Mouse (Mus musculus): ENCODE results near the gene Gjb3. TPM values are rescaled to one million over a fixed set of nuclear protein-coding genes. Genes with fewer than 3 reads are reported as not detected.

Gjb3 gene
- total and polyA plus RNA-seq, 3 experiments: not detected

DNA sequence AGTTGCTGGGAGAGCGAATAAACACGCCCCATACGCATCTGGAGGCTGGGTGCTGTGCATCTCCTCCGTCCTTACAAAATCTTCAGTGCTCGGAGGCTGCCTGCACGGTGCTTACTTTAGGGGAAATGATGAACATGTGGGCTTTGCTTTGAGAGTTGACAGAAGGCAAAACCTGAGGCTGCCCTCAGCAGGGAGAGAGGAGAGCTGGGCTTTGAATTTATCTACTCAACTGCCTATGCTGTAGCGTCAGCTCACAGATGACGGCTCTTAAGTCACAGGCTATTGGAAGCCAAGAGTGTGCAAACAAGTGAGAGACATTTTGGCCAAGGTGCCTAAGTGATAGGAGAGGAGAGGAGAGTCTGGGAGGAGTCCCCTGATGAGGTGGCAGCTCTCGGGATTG, 51.4 kb downstream of the Gjb3 start:
- DNase-seq (ENCODE audit: low spot score) (no peak), ATAC-seq (ENCODE audit: extremely low read depth, insufficient number of reproducible peaks, low FRiP score, poor library complexity, severe bottlenecking) (no peak)
- TF ChIP-seq CTCF (IDR thresholded peaks at IDR 0.05; ENCODE audit: low read depth, low read length): no peak
- no peak for TF ChIP-seq GATA1 (IDR thresholded peaks at IDR 0.05; ENCODE audit: borderline replicate concordance, low read length)
- TF ChIP-seq POLR2AphosphoS5 (IDR thresholded peaks at IDR 0.05; ENCODE audit: insufficient replicate concordance, low read depth, low read length): no peak
- TF ChIP-seq TAL1 (conservative IDR thresholded peaks at IDR 0.05; ENCODE audit: low read depth, low read length): no peak
- TF ChIP-seq GATA2 (IDR thresholded peaks at IDR 0.05; ENCODE audit: borderline replicate concordance, low read depth, low read length): no peak
- no peaks in the 10 kb centered on the region for H3K36me3 ChIP-seq (replicated peaks)
- no peaks in the 10 kb centered on the region for H3K4me1 ChIP-seq (ENCODE audit: insufficient read depth, low read depth, low read length)
- peaks cover 65% of the 10 kb centered on the region for H3K9me3 ChIP-seq (replicated peaks)
- H3K4me3 ChIP-seq (ENCODE audit: low read depth, low read length): no peak overlapping the region
- no peaks in the 10 kb centered on the region for H3K27me3 ChIP-seq (ENCODE audit: insufficient read depth, low read length)

DNA sequence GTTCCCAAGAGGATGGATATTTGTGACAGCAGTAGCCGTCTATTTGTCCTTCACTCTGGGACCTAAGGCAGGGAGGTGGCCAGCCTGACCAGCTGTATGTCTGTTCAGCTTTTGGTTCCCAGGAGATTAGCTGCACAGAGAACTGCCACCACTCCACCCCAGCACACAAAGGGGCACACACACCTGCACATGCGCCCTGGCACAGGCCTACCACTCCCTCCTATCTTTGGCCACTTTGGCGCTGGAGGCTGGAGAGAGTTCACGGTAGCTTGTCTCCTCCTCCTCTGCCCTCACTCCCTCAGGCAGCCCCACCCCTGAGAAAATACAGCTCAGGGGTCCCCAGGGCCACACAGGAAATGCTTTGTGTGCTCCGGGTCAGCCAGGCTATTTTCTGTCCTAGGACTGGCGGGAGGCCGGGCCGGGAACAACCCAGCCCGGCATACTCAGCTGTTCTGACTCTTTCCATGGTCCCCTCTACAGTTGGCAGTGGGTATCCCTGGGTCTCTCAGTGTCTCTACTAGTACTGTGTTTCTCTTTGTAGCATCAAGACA, 52.1 kb downstream of the Gjb3 start:
- Histone ChIP-seq H3K4me1 (ENCODE audit: insufficient read depth, low read depth, low read length) (no peaks in the 10 kb centered on the region), H3K9me3 (replicated peaks) (peaks cover 64% of the 10 kb centered on the region), H3K36me3 (replicated peaks) (no peaks in the 10 kb centered on the region), H3K27me3 (ENCODE audit: insufficient read depth, low read length) (no peaks in the 10 kb centered on the region), H3K4me3 (ENCODE audit: low read depth, low read length) (no peak overlapping the region)
- ATAC-seq (ENCODE audit: extremely low read depth, insufficient number of reproducible peaks, low FRiP score, poor library complexity, severe bottlenecking) (no peak), DNase-seq (ENCODE audit: low spot score) (no peak)
- TF ChIP-seq GATA2 (IDR thresholded peaks at IDR 0.05; ENCODE audit: borderline replicate concordance, low read depth, low read length): no peak

Other genes with a start within 250 kb of the Gjb3 start
- gene Tmem35b, start 207.2 kb downstream of the Gjb3 start, total RNA-seq (2014; fragmentation: Nextera tagmentation): 25.4 and 25.7 TPM in 2 replicates
- 9.6 and 12.4 TPM in 2 replicates for gene Tmem35b, start 207.2 kb downstream of the Gjb3 start, total RNA-seq (2017)
- 0.80 and 1.5 TPM in 2 replicates for gene Tmem35b, start 207.2 kb downstream of the Gjb3 start, polyA plus RNA-seq (2012)
- not detected in 2 replicates for gene Dlgap3, start 161.6 kb downstream of the Gjb3 start, total RNA-seq (2014; fragmentation: Nextera tagmentation)
- gene Dlgap3, start 161.6 kb downstream of the Gjb3 start, total RNA-seq (2017): 0.05 and 0.06 TPM in 2 replicates
- not detected in 2 replicates for gene Dlgap3, start 161.6 kb downstream of the Gjb3 start, polyA plus RNA-seq (2012)
- gene Smim12, start 87.1 kb downstream of the Gjb3 start, total RNA-seq (2014; fragmentation: Nextera tagmentation): 20.4 and 30.8 TPM in 2 replicates
- gene Smim12, start 87.1 kb downstream of the Gjb3 start, total RNA-seq (2017): 47.1 and 47.8 TPM in 2 replicates
- 37.1 and 41.1 TPM in 2 replicates for gene Smim12, start 87.1 kb downstream of the Gjb3 start, polyA plus RNA-seq (2012)
- gene Gja4, start 16.8 kb downstream of the Gjb3 start, total RNA-seq (2014; fragmentation: Nextera tagmentation): not detected in 2 replicates
- gene Gja4, start 16.8 kb downstream of the Gjb3 start, total RNA-seq (2017): 0.11 and 0.12 TPM in 2 replicates
- gene Gja4, start 16.8 kb downstream of the Gjb3 start, polyA plus RNA-seq (2012): not detected in 2 replicates
- gene Gjb4, start 23.2 kb upstream of the Gjb3 start, total RNA-seq (2014; fragmentation: Nextera tagmentation): not detected in 2 replicates
- gene Gjb4, start 23.2 kb upstream of the Gjb3 start, total RNA-seq (2017): 0.06 and 0.11 TPM in 2 replicates
- not detected in 2 replicates for gene Gjb4, start 23.2 kb upstream of the Gjb3 start, polyA plus RNA-seq (2012)
- gene Gjb5, start 27.3 kb upstream of the Gjb3 start, total RNA-seq (2014; fragmentation: Nextera tagmentation): not detected in 2 replicates
- 0.27 TPM in 1 of 2 replicates, not detected in the other for gene Gjb5, start 27.3 kb upstream of the Gjb3 start, total RNA-seq (2017)
- not detected in 2 replicates for gene Gjb5, start 27.3 kb upstream of the Gjb3 start, polyA plus RNA-seq (2012)